Mouse (Mus musculus) ovary, adult 18-20 months (tissue): Measurements from ENCODE around the gene Ncoa5.
A peak's percentile ranks its signal among the peaks of the same experiment; 100 is the strongest.

Experiments
- DNase-seq: peaks from one replicate; pipeline ENCODE4 v3.0.0; 2022; ENCODE audit warnings: low spot score, mixed read lengths

Ncoa5 gene

GRCm38 (mm10) chr2:164994659-164995428 lies 39.8 kb downstream of the Ncoa5 start:
- no peak for DNase-seq

GRCm38 (mm10) chr2:164994156-164994555 lies 40.5 kb downstream of the Ncoa5 start:
- no peak for DNase-seq

GRCm38 (mm10) chr2:164991808-164992207 lies 42.9 kb downstream of the Ncoa5 start:
- no peak for DNase-seq

GRCm38 (mm10) chr2:164991111-164991510 lies 43.6 kb downstream of the Ncoa5 start:
- DNase-seq: no peak

- DNase-seq: no peak
Measured at GRCm38 (mm10) chr2:164988777-164989176, 45.9 kb downstream of the Ncoa5 start.

- DNase-seq: no peak
Measured at GRCm38 (mm10) chr2:164986371-164987027, 48.2 kb downstream of the Ncoa5 start.

GRCm38 (mm10) chr2:164985962-164986361 lies 48.7 kb downstream of the Ncoa5 start:
- DNase-seq: no peak

GRCm38 (mm10) chr2:164979749-164980148 lies 54.9 kb downstream of the Ncoa5 start:
- no peak for DNase-seq

GRCm38 (mm10) chr2:164975611-164976010 lies 59.1 kb downstream of the Ncoa5 start:
- no peak for DNase-seq

- no peak for DNase-seq
Measured at GRCm38 (mm10) chr2:164972646-164973045, 62.0 kb downstream of the Ncoa5 start.

GRCm38 (mm10) chr2:164970631-164971196 lies 64.0 kb downstream of the Ncoa5 start:
- no peak for DNase-seq

GRCm38 (mm10) chr2:164969348-164969781 lies 65.3 kb downstream of the Ncoa5 start:
- no peak for DNase-seq

- peak; percentile 31 for DNase-seq
Measured at GRCm38 (mm10) chr2:164968451-164968851, 66.2 kb downstream of the Ncoa5 start.

- DNase-seq: no peak
Measured at GRCm38 (mm10) chr2:164967761-164968440, 66.8 kb downstream of the Ncoa5 start.

- no peak for DNase-seq
Measured at GRCm38 (mm10) chr2:164967193-164967592, 67.5 kb downstream of the Ncoa5 start.

GRCm38 (mm10) chr2:164966381-164966780 lies 68.3 kb downstream of the Ncoa5 start:
- no peak for DNase-seq

GRCm38 (mm10) chr2:164964981-164965380 lies 69.7 kb downstream of the Ncoa5 start:
- no peak for DNase-seq

- no peak for DNase-seq
Measured at GRCm38 (mm10) chr2:164964242-164964894, 70.3 kb downstream of the Ncoa5 start.

GRCm38 (mm10) chr2:164962183-164962580 lies 72.5 kb downstream of the Ncoa5 start:
- DNase-seq: no peak

- DNase-seq: no peak
Measured at GRCm38 (mm10) chr2:164961506-164962182, 73.0 kb downstream of the Ncoa5 start.

GRCm38 (mm10) chr2:164960716-164961441 lies 73.8 kb downstream of the Ncoa5 start, which contains the start of gene Slc12a5:
Gene Slc12a5 (plus strand): TSS chr2:164960802.
- no peak for DNase-seq
